ENCODE assay signal across 27 mouse cellular contexts in genomic region chr19:10366116-10366845, GRCm38 (mm10). TPM values are rescaled to one million over a fixed set of nuclear protein-coding genes. Genes with fewer than 3 reads are reported as not detected.
DNase-seq lines count a peak whose midpoint lies in the region; ATAC-seq lines count a peak whose summit lies in the region.
"Had no signal": no experiment of that assay in that cellular context is flagged by ENCODE, and none has a peak within 500 bp of the region (broad histone marks: within the 10 kb centered on the region; RNA-seq: fewer than 3 reads in every experiment).

No protein-coding gene starts in this region.

- H3K4me3 ChIP-seq in lung, embryonic 15.5 days: no peak overlapping the region
- no peak overlapping the region for H3K4me3 ChIP-seq in liver, embryonic 11.5 days (ENCODE audit: low read depth, low read length)
- H3K4me3 ChIP-seq in liver, embryonic 16.5 days (ENCODE audit: low read depth, low read length): no peak overlapping the region
- no peak overlapping the region for H3K4me3 ChIP-seq in forebrain, embryonic 15.5 days
- H3K4me3 ChIP-seq: embryonic facial prominence, embryonic 12.5 days; heart, embryonic 15.5 days; megakaryocyte, embryonic 14.5 days; midbrain, embryonic 12.5 days; myocyte; neural tube, embryonic 12.5 days had no signal

- H3K9me3 ChIP-seq in lung, embryonic 15.5 days: no peaks in the 10 kb centered on the region
- no peaks in the 10 kb centered on the region for H3K9me3 ChIP-seq in liver, embryonic 11.5 days (ENCODE audit: control insufficient read depth, low read length)
- no peaks in the 10 kb centered on the region for H3K9me3 ChIP-seq in liver, embryonic 16.5 days (replicated peaks; ENCODE audit: control insufficient read depth, low read length)
- no peaks in the 10 kb centered on the region for H3K9me3 ChIP-seq in forebrain, embryonic 15.5 days
- H3K9me3 ChIP-seq: embryonic facial prominence, embryonic 12.5 days; heart, embryonic 15.5 days; megakaryocyte, embryonic 14.5 days; midbrain, embryonic 12.5 days; neural tube, embryonic 12.5 days had no signal

- no peak overlapping the region for H3K27ac ChIP-seq in lung, embryonic 15.5 days
- no peak overlapping the region for H3K27ac ChIP-seq in liver, embryonic 11.5 days (ENCODE audit: low read depth, low read length)
- H3K27ac ChIP-seq in liver, embryonic 16.5 days (ENCODE audit: low read length): no peak overlapping the region
- H3K27ac ChIP-seq in forebrain, embryonic 15.5 days (replicated peaks): no peak overlapping the region
- H3K27ac ChIP-seq: embryonic facial prominence, embryonic 12.5 days; heart, embryonic 15.5 days; midbrain, embryonic 12.5 days; neural tube, embryonic 12.5 days had no signal

- no peaks in the 10 kb centered on the region for H3K36me3 ChIP-seq in lung, embryonic 15.5 days
- H3K36me3 ChIP-seq in liver, embryonic 11.5 days (ENCODE audit: control insufficient read depth, insufficient read depth, low read length): no peaks in the 10 kb centered on the region
- no peaks in the 10 kb centered on the region for H3K36me3 ChIP-seq in liver, embryonic 16.5 days (ENCODE audit: control insufficient read depth, insufficient read depth)
- no peaks in the 10 kb centered on the region for H3K36me3 ChIP-seq in forebrain, embryonic 15.5 days
- H3K36me3 ChIP-seq: embryonic facial prominence, embryonic 12.5 days; heart, embryonic 15.5 days; midbrain, embryonic 12.5 days; neural tube, embryonic 12.5 days had no signal

- peak; percentile 32; the same call in 1 of the 2 replicates for ATAC-seq in lung, embryonic 15.5 days (ENCODE audit: borderline replicate concordance, extremely low read depth, low FRiP score, low TSS enrichment)
- ATAC-seq in liver, embryonic 11.5 days (replicated peaks; ENCODE audit: low FRiP score): peak; percentile 64
- ATAC-seq in liver, embryonic 16.5 days (ENCODE audit: low read depth): peak; percentile 87
- ATAC-seq in forebrain, embryonic 15.5 days (replicated peaks): no peak
- ATAC-seq: forebrain, embryonic 16.5 days; hindbrain, embryonic 16.5 days; Patski had no signal

- DNase-seq in lung, postnatal 25 days (ENCODE audit: low spot score): no peak
- no peak for DNase-seq in liver, embryonic 11.5 days (ENCODE audit: low spot score)
- DNase-seq in cerebellum, adult 9-10 months: no peak
- no peak for DNase-seq in spleen, postnatal 4 days (ENCODE audit: low spot score in 2 of 2)
- DNase-seq: adrenal gland, postnatal 10 days; cerebellum, adult 8-10 months; cerebellum, postnatal 36 days; kidney, adult 9 months; kidney, postnatal 10 days; layer of hippocampus, postnatal 36 days; left cerebral cortex, postnatal 4 days; lung, postnatal 4 days; right cerebral cortex, adult 18-20 months; thymus, adult 18-20 months; thymus, postnatal 25 days had no signal

- no peak overlapping the region for H3K4me2 ChIP-seq in lung, embryonic 15.5 days
- no peak overlapping the region for H3K4me2 ChIP-seq in liver, embryonic 11.5 days
- no peak overlapping the region for H3K4me2 ChIP-seq in liver, embryonic 16.5 days (ENCODE audit: low read depth, low read length)
- H3K4me2 ChIP-seq in forebrain, embryonic 15.5 days (replicated peaks): no peak overlapping the region
- H3K4me2 ChIP-seq: embryonic facial prominence, embryonic 12.5 days; heart, embryonic 15.5 days; midbrain, embryonic 12.5 days; neural tube, embryonic 12.5 days had no signal

- H3K4me1 ChIP-seq in lung, embryonic 15.5 days: no peaks in the 10 kb centered on the region
- H3K4me1 ChIP-seq in liver, embryonic 11.5 days (replicated peaks; ENCODE audit: control insufficient read depth, insufficient read depth, low read length): no peaks in the 10 kb centered on the region
- no peaks in the 10 kb centered on the region for H3K4me1 ChIP-seq in liver, embryonic 16.5 days (ENCODE audit: control insufficient read depth, low read depth, low read length)
- H3K4me1 ChIP-seq in forebrain, embryonic 15.5 days: no peaks in the 10 kb centered on the region
- H3K4me1 ChIP-seq: embryonic facial prominence, embryonic 12.5 days; heart, embryonic 15.5 days; megakaryocyte, embryonic 14.5 days had no signal

- 29% methylated on average over 3 of the region's 3 CpGs for WGBS in lung, embryonic 15.5 days
- WGBS in liver, embryonic 11.5 days: 61% methylated on average over 3 of the region's 3 CpGs
- WGBS in liver, embryonic 16.5 days (ENCODE audit: insufficient replicate concordance): 39% methylated on average over 3 of the region's 3 CpGs
- 70% methylated on average over 3 of the region's 3 CpGs for WGBS in forebrain, embryonic 15.5 days

- no peaks in the 10 kb centered on the region for H3K27me3 ChIP-seq in lung, embryonic 15.5 days
- no peaks in the 10 kb centered on the region for H3K27me3 ChIP-seq in liver, embryonic 11.5 days (replicated peaks; ENCODE audit: control insufficient read depth, insufficient read depth, low read length)
- no peaks in the 10 kb centered on the region for H3K27me3 ChIP-seq in liver, embryonic 16.5 days (ENCODE audit: control insufficient read depth, insufficient read depth, low read depth, low read length)
- no peaks in the 10 kb centered on the region for H3K27me3 ChIP-seq in forebrain, embryonic 15.5 days
- H3K27me3 ChIP-seq: embryonic facial prominence, embryonic 12.5 days; midbrain, embryonic 12.5 days; neural tube, embryonic 12.5 days had no signal

- no peak overlapping the region for H3K9ac ChIP-seq in lung, embryonic 15.5 days
- H3K9ac ChIP-seq in liver, embryonic 11.5 days (ENCODE audit: low read depth, low read length): no peak overlapping the region
- H3K9ac ChIP-seq in liver, embryonic 16.5 days (ENCODE audit: low read depth, low read length): no peak overlapping the region
- no peak overlapping the region for H3K9ac ChIP-seq in forebrain, embryonic 15.5 days (replicated peaks)
- H3K9ac ChIP-seq: embryonic facial prominence, embryonic 12.5 days; heart, embryonic 15.5 days; midbrain, embryonic 12.5 days; neural tube, embryonic 12.5 days had no signal

RNA-seq across cellular contexts. Expression of gene Syt7, which starts 22.6 kb away (rescaled TPM):
- polyA plus RNA-seq in lung, embryonic 15.5 days (2015; fragmentation: Nextera tagmentation; extraction: Ambion mirVana): 2.1 TPM in 2 replicates
- polyA plus RNA-seq in liver, embryonic 11.5 days (2014; fragmentation: Nextera tagmentation; extraction: Ambion mirVana): 1.2 and 1.4 TPM in 2 replicates
- polyA plus RNA-seq in liver, embryonic 16.5 days (2015; fragmentation: Nextera tagmentation; extraction: Ambion mirVana): 0.11 and 0.39 TPM in 2 replicates
- 8.9 and 10.3 TPM in 2 replicates for polyA plus RNA-seq in forebrain, embryonic 15.5 days (2015; fragmentation: Nextera tagmentation; extraction: Ambion mirVana)
